Mouse (Mus musculus) heart, embryonic 12.5 days (tissue): ENCODE results near the gene Aldh1a3. TPM values are rescaled to one million over a fixed set of nuclear protein-coding genes. Genes with fewer than 3 reads are reported as not detected.

Experiments used
- ATAC-seq: fragments of 200-750 bp; cut with Nextera tagmentation; 2 replicates; pipeline ENCODE4 v1.8.0; 2017; ENCODE audit warnings: moderate TSS enrichment, moderate library complexity; ENCODE audit not compliant: insufficient number of reproducible peaks, low FRiP score
- H3K27ac ChIP-seq: fragments of 300-500 bp; sonication (generic); 2 replicates; pipeline ENCODE4 v1.5.1; 2016; ENCODE audit warnings: mild to moderate bottlenecking, moderate library complexity; ENCODE audit not compliant: poor library complexity, severe bottlenecking
- H3K27me3 ChIP-seq: fragments of 300-500 bp; sonication (generic); replicated peaks from 2 replicates; pipeline ENCODE4 v1.6.1; 2016; ENCODE audit warnings: mild to moderate bottlenecking, moderate library complexity
- H3K36me3 ChIP-seq: fragments of 300-500 bp; sonication (generic); 2 replicates; pipeline ENCODE4 v1.6.1; 2016; ENCODE audit warnings: mild to moderate bottlenecking, moderate library complexity
- H3K4me1 ChIP-seq: fragments of 300-500 bp; sonication (generic); replicated peaks from 2 replicates; pipeline ENCODE4 v1.6.1; 2016; ENCODE audit warnings: mild to moderate bottlenecking
- H3K4me2 ChIP-seq: fragments of 300-500 bp; sonication (generic); 2 replicates; pipeline ENCODE4 v1.6.1; 2016; ENCODE audit warnings: mild to moderate bottlenecking, moderate library complexity
- H3K4me3 ChIP-seq: fragments of 300-500 bp; sonication (generic); 2 replicates; pipeline ENCODE4 v1.5.1; 2016; ENCODE audit warnings: mild to moderate bottlenecking
- H3K9ac ChIP-seq: fragments of 300-500 bp; sonication (generic); 2 replicates; pipeline ENCODE4 v1.6.1; 2016; ENCODE audit warnings: mild to moderate bottlenecking, moderate library complexity
- H3K9me3 ChIP-seq: fragments of 300-500 bp; sonication (generic); replicated peaks from 2 replicates; pipeline ENCODE4 v1.6.1; 2016; ENCODE audit warnings: mild to moderate bottlenecking, moderate library complexity
- WGBS: fragments of 180-500 bp; shearing (Covaris S2); methylation state at CpG from one replicate; pipeline ENCODE4 v1.1.7; 2016; 5-methylcytosine and 5-hydroxymethylcytosine counted together
- microRNA-seq: library from miRNA; unstranded; fragments of <30 nt; microRNA quantifications from one replicate; pipeline ENCODE4, GENCODE M21; 2017
- polyA plus RNA-seq: library from polyadenylated mRNA; unstranded; fragments of >200 nt; fragmentation: Nextera tagmentation; extraction: Ambion mirVana; gene quantifications from 2 replicates; pipeline ENCODE4 v1.2.1, GENCODE M21; 2016

Aldh1a3 gene
- polyA plus RNA-seq, 1 experiment from 2014 or later = 0.69 TPM

- Histone ChIP-seq H3K27me3 (no peaks in the 10 kb centered on the region), H3K36me3 (no peaks in the 10 kb centered on the region), H3K4me1 (peaks cover 9% of the 10 kb centered on the region; the same call in 1 of the 2 replicates), H3K9ac (no peak overlapping the region), H3K27ac (no peak overlapping the region), H3K4me2 (no peak overlapping the region), H3K9me3 (no peaks in the 10 kb centered on the region), H3K4me3 (no peak overlapping the region)
- ATAC-seq = no peak
- 64% methylated on average over 9 of the region's 9 CpGs for WGBS
Measured at GRCm38 (mm10) chr7:66346959-66347663, 80.2 kb downstream of the Aldh1a3 start.

- H3K36me3 ChIP-seq = no peaks in the 10 kb centered on the region
- no peak overlapping the region for H3K9ac ChIP-seq
- no peak for ATAC-seq
- H3K27me3 ChIP-seq = no peaks in the 10 kb centered on the region
- H3K4me1 ChIP-seq = peaks cover 19% of the 10 kb centered on the region
- no peak overlapping the region for H3K4me3 ChIP-seq
- H3K4me2 ChIP-seq = no peak overlapping the region
- WGBS = 77% methylated on average over 5 of the region's 5 CpGs
- H3K9me3 ChIP-seq = no peaks in the 10 kb centered on the region
- H3K27ac ChIP-seq = no peak overlapping the region
Measured at GRCm38 (mm10) chr7:66343307-66343706, 84.0 kb downstream of the Aldh1a3 start.

- Histone ChIP-seq H3K27me3 (no peaks in the 10 kb centered on the region), H3K36me3 (no peaks in the 10 kb centered on the region), H3K9ac (no peak overlapping the region), H3K4me1 (peaks cover 19% of the 10 kb centered on the region), H3K4me3 (no peak overlapping the region), H3K9me3 (no peaks in the 10 kb centered on the region), H3K4me2 (no peak overlapping the region), H3K27ac (no peak overlapping the region)
- ATAC-seq = no peak
- 67% methylated on average over 6 of the region's 6 CpGs for WGBS
Measured at GRCm38 (mm10) chr7:66342831-66343230, 84.5 kb downstream of the Aldh1a3 start.

- H3K27ac ChIP-seq = no peak overlapping the region
- H3K4me2 ChIP-seq = no peak overlapping the region
- no peak for ATAC-seq
- peaks cover 19% of the 10 kb centered on the region for H3K4me1 ChIP-seq
- H3K9me3 ChIP-seq = no peaks in the 10 kb centered on the region
- no peak overlapping the region for H3K4me3 ChIP-seq
- no peaks in the 10 kb centered on the region for H3K27me3 ChIP-seq
- WGBS = 41% methylated on average over 4 of the region's 4 CpGs
- no peaks in the 10 kb centered on the region for H3K36me3 ChIP-seq
- H3K9ac ChIP-seq = no peak overlapping the region
Measured at GRCm38 (mm10) chr7:66342323-66342722, 85.0 kb downstream of the Aldh1a3 start.

Small RNA genes within 50 kb of the gene (microRNA-seq; reads per million reads assigned to microRNA genes)
- gene Mir7057 = not detected

Other genes starting within 250 kb of the Aldh1a3 start
- not detected in 2 replicates for gene Gm10974, start 61.6 kb downstream of the Aldh1a3 start, polyA plus RNA-seq
- 9.1 and 9.8 TPM in 2 replicates for gene Lrrk1, start 39.2 kb downstream of the Aldh1a3 start, polyA plus RNA-seq